Mouse (Mus musculus): Measurements from ENCODE around the gene Ern1. TPM values are rescaled to one million over a fixed set of nuclear protein-coding genes. Genes with fewer than 3 reads are reported as not detected.
A peak's percentile ranks its signal among the peaks of the same experiment; 100 is the strongest.
"Not testable (repeated sequence)": the region's sequence is repeated elsewhere in the genome, so short reads cannot be mapped to it uniquely, and the experiment has no call there.

The Ern1 gene
- polyA plus RNA-seq, 1 experiment: 3.2 TPM

DNA sequence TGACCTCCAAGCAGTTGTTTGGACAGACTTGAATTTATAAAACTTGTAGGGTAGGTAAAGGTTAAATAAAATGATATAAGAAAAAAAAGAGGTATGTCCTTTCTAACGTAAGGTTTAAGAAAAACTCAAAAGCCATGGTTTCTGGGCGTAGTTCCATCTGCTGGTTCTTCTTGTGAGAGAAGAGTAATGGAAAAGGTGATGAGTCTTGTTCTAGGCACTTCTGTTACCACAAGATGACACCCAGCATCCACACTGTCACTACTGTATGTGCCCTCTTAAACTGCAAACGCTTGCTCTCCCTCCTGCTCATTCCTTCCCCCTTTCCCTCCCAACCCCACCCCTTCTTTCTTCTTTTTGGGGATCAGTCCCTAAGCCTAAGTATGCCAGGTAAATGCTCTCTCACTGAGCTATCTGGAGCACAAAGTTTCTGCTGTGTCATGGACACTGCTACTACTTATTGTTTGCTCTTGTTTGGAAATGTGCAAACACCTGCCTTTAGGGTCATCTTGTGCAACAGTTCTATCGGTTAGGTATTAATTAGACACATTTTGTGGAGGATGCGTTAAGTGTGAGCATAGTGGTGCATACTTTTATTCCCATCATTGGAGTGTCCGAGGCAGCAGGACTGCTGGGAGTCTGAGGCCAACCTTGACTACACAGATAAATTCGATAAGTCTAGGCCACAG is 5.5 kb upstream of the Ern1 start:
- H3K4me3 ChIP-seq (ENCODE audit: insufficient read depth, low read depth, low read length): no peak overlapping the region
- no peaks in the 10 kb centered on the region for H3K4me1 ChIP-seq (ENCODE audit: control insufficient read depth, insufficient read depth, insufficient read length, low read length)
- H3K27ac ChIP-seq (replicated peaks; ENCODE audit: low read depth, low read length): no peak overlapping the region

DNA sequence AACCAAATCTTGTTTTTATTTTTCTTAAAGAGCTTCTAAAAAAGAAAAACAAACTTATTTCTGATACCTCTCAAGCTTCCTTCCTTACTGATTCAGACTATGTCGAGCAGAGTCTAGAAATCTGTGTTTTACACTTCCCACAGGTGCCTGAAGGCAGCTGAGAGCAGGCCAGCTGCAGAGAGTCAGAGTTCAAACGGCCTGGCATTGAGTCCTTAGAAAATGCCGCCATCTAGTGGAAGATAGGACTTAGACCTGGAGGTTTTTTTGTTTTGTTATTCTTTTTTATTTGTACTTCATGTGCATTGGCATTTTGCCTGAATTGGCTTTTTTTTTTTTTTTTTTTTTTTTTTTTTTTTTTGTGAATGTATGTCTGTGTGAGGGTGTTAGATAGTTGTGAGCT is 3.7 kb upstream of the Ern1 start:
- Histone ChIP-seq H3K4me1 (ENCODE audit: control insufficient read depth, insufficient read depth, insufficient read length, low read length) (no peaks in the 10 kb centered on the region), H3K4me3 (ENCODE audit: insufficient read depth, low read depth, low read length) (no peak overlapping the region), H3K27ac (replicated peaks; ENCODE audit: low read depth, low read length) (no peak overlapping the region)

DNA sequence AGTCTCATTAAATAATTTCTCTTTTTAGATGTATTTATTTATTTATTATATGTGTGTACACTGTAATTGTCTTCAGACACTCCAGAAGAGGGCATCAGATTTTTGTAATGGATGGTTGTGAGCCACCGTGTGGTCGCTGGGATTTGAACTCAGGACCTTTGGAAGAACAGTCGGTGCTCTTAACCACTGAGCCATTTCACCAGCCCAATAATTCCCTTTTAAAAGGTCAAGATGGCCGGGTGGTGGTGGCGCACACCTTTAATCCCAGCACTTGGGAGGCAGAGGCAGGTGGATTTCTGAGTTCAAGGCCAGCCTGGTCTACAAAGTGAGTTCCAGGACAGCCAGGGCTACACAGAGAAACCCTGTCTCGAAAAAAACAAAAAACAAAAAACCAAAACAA is 2.9 kb upstream of the Ern1 start:
- not testable (repeated sequence) for H3K4me1 ChIP-seq (ENCODE audit: control insufficient read depth, insufficient read depth, insufficient read length, low read length); H3K4me3 ChIP-seq (ENCODE audit: insufficient read depth, low read depth, low read length)

DNA sequence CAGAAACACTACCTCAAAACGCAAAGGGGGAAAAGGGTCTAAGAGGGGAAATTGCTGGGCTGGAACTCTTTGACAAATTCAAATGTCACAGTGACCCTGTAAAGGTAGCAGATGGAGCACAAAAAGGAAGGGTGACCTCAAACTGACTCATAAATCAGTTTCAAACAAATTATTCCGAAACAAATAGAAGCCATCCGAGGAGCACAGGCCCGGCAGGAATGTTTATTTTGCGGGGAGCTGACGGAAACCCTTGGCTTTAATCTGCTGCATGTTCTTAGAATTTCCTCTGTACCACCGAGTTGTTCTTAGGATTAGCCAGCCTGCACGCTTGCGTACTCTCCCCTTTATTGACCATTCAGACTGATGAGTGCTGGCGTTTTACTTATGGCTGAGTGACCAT is 2.4 kb upstream of the Ern1 start:
- no peaks in the 10 kb centered on the region for H3K4me1 ChIP-seq (ENCODE audit: control insufficient read depth, insufficient read depth, insufficient read length, low read length)

More for the DNA sequence above, 2.9 kb upstream of the Ern1 start:
- H3K27ac ChIP-seq (replicated peaks; ENCODE audit: low read depth, low read length): not testable (repeated sequence)

DNA sequence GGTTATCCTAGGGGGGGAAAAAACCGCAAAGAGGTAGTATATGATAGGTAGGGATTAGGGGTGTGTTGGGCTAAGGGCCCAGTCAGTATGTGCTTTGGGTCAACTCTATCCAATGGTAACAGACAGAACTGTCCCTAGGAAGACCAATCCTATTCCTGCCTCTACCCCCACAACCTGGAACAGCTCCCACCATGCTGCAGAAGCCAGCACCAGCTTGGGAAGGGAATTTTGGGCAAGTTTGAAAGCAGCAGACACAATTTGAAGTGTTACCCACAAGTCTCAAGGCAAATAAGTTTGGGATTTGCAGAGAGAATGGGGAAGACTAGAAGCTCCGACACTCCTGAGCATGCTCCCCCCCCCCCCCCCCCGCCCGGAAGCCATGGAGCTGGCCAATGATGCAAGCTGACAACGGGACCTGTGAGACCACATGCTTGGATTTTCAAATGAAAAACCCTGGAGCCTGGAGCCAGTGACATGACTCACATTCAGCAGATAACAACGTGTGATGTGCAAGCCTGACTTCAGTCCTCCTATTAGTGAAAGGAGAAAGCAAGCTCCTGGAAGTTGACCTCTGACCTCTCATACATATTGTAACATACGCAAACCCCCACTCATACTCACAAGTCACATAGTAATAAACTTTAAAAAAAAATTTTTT is 1.5 kb upstream of the Ern1 start:
- Histone ChIP-seq H3K27ac (replicated peaks; ENCODE audit: low read depth, low read length) (no peak overlapping the region), H3K4me3 (ENCODE audit: insufficient read depth, low read depth, low read length) (no peak overlapping the region), H3K4me1 (ENCODE audit: control insufficient read depth, insufficient read depth, insufficient read length, low read length) (no peaks in the 10 kb centered on the region)

More for the DNA sequence above, 2.4 kb upstream of the Ern1 start:
- H3K27ac ChIP-seq (replicated peaks; ENCODE audit: low read depth, low read length): no peak overlapping the region
- no peak overlapping the region for H3K4me3 ChIP-seq (ENCODE audit: insufficient read depth, low read depth, low read length)

DNA sequence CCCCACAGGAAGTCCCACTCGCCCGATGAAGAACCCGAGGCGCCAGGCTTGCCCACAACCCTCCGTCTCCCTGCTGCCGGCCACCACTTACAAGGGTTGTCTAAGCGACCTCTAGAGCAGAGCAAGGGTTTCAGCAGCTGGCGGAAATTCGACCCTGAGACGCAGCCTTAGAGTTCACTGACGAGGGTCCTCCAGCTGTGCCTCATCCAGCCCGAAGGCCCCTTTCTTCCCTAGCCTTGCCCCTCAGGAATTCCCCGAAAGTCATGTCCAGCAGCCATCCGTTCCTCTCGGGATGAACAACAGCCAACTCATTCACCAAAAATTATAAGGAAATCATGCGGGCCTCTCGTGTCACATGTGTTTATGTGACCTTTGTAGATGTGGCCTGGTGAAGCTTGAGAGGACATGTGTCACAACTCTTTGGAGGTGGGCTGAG is 492 bp upstream of the Ern1 start:
- Histone ChIP-seq H3K4me3 (ENCODE audit: insufficient read depth, low read depth, low read length) (peak overlapping the region; percentile 56), H3K4me1 (ENCODE audit: control insufficient read depth, insufficient read depth, insufficient read length, low read length) (no peaks in the 10 kb centered on the region), H3K27ac (replicated peaks; ENCODE audit: low read depth, low read length) (0 out of 2 replicates have a peak overlapping the region, but pooled peaks have one; percentile 15)

DNA sequence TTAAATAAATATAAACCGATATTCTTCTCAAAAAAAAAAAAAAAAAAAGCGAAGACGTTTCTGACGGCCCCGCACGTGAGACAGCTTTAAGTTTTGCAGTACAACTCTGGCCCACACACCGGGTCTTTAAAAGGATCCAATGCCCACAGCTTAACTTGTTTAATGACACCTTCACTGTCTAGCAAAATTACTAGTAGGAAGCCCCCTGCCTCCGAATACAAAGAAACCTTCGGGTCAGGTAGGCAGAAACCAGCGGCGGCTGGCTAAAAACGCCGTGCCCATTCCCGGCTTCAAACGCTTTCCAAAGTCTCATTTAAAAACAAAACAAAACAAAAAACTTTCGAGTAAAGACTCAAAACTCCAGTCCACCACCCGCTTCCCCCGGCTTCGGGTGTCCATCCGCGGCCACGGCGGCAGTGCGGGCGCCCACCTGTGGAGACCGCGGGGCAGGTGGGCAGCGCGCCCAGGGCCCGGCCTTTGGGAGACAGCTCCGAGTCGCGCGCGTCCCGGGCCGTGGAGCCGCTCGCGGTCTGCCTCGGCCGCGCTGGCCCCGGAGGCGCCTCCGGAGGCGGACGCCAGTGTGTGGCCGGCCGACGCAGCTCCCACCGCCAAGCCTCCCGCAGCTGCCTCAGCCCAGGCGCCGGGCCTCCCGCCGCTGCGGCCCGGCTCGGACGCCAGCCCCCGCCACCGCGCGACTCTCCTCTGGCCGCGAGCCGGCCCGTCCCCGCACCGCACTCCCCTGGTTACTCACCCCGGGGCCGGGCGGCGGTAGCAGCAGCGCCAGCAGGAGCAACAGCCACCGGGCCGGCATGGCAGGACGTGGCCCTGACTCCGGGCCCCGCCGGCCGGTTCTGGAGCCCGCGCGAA is 553 bp downstream of the Ern1 start:
- peak overlapping the region; percentile 85 for H3K4me3 ChIP-seq (ENCODE audit: insufficient read depth, low read depth, low read length)
- H3K27ac ChIP-seq (replicated peaks; ENCODE audit: low read depth, low read length): peak overlapping the region; percentile 16
- H3K4me1 ChIP-seq (ENCODE audit: control insufficient read depth, insufficient read depth, insufficient read length, low read length): no peaks in the 10 kb centered on the region

DNA sequence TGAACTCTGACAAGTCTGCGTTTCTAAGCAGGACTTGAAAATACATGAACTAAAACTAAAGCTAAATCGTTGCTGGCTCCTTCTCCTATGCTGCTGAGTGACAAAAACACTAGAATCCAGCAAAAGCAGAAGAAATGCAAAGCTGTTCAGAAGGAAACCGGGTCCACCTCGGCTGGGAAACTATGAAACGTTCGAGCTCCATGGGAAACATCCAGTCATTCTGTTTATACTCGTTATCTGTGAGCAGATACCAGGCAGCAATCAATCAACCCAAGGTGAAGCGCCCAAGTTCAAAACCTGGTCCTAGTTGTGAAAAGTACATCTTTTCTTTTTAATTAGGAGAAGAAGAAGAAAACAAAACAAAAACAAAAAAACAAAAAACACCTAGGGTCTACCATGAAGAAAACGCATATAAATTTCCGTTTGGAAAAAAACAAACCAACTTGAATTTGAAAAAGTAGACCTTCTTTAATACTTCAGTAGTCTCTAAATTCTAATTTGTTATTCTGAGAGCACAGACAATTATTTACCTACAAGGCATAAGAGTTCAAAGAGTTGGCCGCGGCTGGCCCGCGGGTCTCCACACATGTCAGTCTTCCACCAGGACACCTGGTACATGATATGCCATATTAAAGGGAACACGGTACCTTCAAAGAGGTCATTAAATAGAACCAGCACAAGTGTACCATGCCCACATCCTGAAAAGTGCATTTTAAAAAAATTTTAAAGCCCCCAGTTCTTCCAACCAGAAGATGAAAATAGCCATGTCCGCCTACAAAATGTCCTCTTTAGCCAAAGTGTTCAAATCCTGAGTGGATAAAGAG is 1.4 kb downstream of the Ern1 start:
- no peak overlapping the region for H3K27ac ChIP-seq (replicated peaks; ENCODE audit: low read depth, low read length)

DNA sequence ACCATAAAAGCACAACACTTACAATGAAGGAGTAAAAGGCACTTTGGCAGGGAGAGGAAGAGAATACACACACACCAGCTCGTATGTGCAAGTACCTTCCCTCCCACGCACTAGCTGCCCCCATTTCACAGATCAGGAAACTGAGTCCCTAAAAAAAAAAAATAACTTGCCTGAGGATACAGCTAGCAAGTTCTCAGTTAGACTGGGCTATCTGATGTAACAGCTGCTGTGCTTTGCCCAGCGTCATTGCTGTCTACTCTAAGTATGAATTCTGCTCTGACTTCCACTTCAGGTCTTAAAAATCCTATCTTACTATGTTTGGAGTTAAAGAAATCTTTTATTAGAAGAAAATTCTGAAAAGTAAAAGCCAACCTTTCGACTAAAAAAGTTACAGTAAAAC is 2.0 kb downstream of the Ern1 start:
- H3K4me1 ChIP-seq (ENCODE audit: control insufficient read depth, insufficient read depth, insufficient read length, low read length): no peaks in the 10 kb centered on the region
- no peak overlapping the region for H3K27ac ChIP-seq (replicated peaks; ENCODE audit: low read depth, low read length)
- H3K4me3 ChIP-seq (ENCODE audit: insufficient read depth, low read depth, low read length): no peak overlapping the region

More for the DNA sequence above, 1.4 kb downstream of the Ern1 start:
- H3K4me3 ChIP-seq (ENCODE audit: insufficient read depth, low read depth, low read length): peak overlapping the region; percentile 85
- no peaks in the 10 kb centered on the region for H3K4me1 ChIP-seq (ENCODE audit: control insufficient read depth, insufficient read depth, insufficient read length, low read length)

DNA sequence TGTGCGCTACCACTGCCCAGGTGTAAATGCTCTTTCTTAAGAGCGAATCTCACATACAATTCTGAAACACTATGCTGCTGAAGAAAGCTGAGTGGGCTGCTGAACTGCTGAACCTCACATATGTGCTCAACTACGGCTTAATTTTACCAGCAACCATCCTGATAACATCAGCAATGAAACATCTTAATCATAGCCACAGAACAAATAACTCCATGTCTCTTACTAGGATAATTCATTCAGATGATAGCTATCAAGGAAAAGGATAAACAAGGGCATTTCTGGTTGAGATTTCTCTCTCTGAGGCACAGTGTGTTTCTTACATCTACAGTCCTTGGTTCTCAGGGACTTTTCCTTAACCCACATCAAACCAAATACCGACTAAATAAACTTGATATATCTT is 2.8 kb downstream of the Ern1 start:
- no peak overlapping the region for H3K4me3 ChIP-seq (ENCODE audit: insufficient read depth, low read depth, low read length)
- no peak overlapping the region for H3K27ac ChIP-seq (replicated peaks; ENCODE audit: low read depth, low read length)

DNA sequence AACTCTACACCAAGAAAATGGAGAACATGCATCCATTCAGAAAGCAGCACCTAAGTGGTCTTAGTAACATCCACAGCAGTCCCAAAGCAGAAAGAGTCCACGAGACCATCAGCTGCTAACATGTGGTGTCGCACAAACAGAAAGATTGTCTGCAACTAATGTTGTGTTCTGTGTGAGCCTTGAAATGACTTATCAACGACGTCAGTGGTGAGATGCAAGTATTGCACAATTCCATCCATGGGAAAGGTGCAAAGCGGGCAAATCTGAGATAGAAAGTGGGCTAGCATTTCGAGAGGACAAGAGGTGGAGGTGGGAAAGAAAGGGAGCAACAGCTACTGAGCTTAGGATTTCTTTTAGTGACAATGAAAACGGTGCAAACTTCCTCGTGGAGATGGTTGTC is 4.8 kb downstream of the Ern1 start:
- peaks cover 6% of the 10 kb centered on the region; the same call in 1 of the 2 replicates for H3K4me1 ChIP-seq (ENCODE audit: control insufficient read depth, insufficient read depth, insufficient read length, low read length)
- H3K27ac ChIP-seq (replicated peaks; ENCODE audit: low read depth, low read length): no peak overlapping the region
- no peak overlapping the region for H3K4me3 ChIP-seq (ENCODE audit: insufficient read depth, low read depth, low read length)

More for the DNA sequence above, 2.8 kb downstream of the Ern1 start:
- peaks cover 5% of the 10 kb centered on the region; the same call in 1 of the 2 replicates for H3K4me1 ChIP-seq (ENCODE audit: control insufficient read depth, insufficient read depth, insufficient read length, low read length)

DNA sequence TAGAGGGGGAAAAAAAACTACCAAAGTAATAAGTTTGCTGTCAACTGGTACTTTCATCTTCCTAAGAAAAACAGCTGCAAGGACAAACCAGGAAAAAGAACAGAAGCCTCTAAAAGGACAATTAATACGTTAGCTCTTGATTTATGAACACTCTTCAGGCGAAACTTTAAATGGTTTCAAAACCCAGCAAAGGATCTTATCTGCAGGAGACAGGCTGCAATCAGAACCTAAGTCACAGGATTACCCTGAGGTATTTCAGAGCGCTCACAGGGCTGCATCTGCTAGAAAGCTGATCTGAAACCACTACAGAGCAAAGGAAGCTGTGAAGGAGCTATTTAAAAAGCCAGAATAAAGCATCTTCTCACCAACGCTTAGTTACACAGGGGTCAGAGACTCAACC is 6.0 kb downstream of the Ern1 start:
- Histone ChIP-seq H3K4me1 (ENCODE audit: control insufficient read depth, insufficient read depth, insufficient read length, low read length) (peaks cover 6% of the 10 kb centered on the region; the same call in 1 of the 2 replicates), H3K27ac (replicated peaks; ENCODE audit: low read depth, low read length) (no peak overlapping the region), H3K4me3 (ENCODE audit: insufficient read depth, low read depth, low read length) (no peak overlapping the region)

DNA sequence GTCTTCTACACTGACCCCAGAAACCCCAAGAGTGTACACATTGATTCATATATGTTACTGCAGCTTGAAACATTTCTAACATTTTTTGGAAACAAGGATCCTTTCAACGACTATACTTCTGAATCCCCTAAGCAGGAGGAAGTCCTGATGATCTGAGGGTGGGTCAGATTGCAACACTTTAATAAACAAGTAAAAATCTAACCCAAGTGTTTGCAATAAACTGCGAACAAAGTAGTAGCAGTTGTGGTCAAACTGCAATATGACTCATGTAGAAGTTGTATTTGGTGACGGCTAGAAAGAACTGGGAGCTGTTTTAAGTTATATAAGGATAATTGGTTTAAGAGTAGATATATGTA is 7.1 kb downstream of the Ern1 start:
- no peak overlapping the region for H3K27ac ChIP-seq (replicated peaks; ENCODE audit: low read depth, low read length)
- H3K4me3 ChIP-seq (ENCODE audit: insufficient read depth, low read depth, low read length): no peak overlapping the region

DNA sequence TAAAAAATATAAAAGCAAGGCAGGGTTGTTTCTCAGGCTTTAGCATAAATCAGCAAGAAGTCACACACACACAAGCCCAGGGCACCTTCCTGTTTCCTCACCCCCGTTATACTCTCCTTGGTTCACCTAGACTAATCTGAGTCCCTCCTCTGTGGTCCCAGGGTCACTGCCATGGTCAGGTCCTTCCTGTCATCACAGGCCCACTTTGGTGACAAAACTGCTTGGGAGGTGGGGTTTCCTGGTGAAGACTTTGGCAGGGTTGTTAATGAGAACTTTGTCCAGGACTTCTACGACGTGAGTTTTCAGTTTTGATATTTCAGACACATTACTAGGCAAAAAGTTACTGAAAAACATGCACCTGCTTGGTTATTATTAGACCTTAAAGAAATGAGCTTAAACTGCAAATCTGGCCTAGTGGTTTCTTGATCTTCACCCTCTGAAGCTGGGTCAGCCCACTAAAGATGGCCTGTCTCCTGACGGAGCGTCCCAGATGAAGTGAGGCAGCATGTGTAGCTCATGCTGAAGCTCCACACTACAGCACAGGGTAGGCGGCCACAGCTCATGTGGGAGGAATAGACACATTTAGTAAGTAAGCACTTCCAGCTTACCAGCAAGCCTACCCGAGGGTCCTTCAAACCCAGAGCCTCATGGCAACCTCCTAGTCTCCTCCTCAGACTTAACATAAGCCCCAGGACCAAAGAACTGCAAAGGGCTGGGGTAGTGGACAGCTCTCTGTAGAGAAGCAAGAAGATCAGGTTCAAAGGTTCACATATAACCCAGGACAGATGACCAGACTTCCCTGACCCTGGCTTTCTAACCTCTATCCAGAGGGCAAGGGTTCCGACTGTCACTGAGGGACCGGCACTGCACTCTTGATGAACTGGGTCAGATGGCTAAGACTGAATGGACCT is 7.8 kb downstream of the Ern1 start:
- H3K4me3 ChIP-seq (ENCODE audit: insufficient read depth, low read depth, low read length): no peak overlapping the region
- H3K27ac ChIP-seq (replicated peaks; ENCODE audit: low read depth, low read length): peak overlapping the region; percentile 3; the same call in 1 of the 2 replicates

More for the DNA sequence above, 7.1 kb downstream of the Ern1 start:
- peaks cover 8% of the 10 kb centered on the region; the same call in 1 of the 2 replicates for H3K4me1 ChIP-seq (ENCODE audit: control insufficient read depth, insufficient read depth, insufficient read length, low read length)

More for the DNA sequence above, 7.8 kb downstream of the Ern1 start:
- H3K4me1 ChIP-seq (ENCODE audit: control insufficient read depth, insufficient read depth, insufficient read length, low read length): peaks cover 9% of the 10 kb centered on the region; the same call in 1 of the 2 replicates

Measured in brown adipose tissue, adult 24 weeks (tissue).